Mouse (Mus musculus) ES-E14 (cell line): ENCODE measurements around the gene Arhgap24. TPM values are rescaled to one million over a fixed set of nuclear protein-coding genes. Genes with fewer than 3 reads are reported as not detected.

Source experiments
- DNase-seq: peaks from one replicate; pipeline ENCODE4 v3.0.0-alpha.2; 2013; ENCODE audit warnings: low read depth, low spot score
- H3K27ac ChIP-seq: 2 replicates; pipeline ENCODE4 v1.5.1; 2012; ENCODE audit warnings: low read depth, mild to moderate bottlenecking, low read length, moderate library complexity, mixed read lengths; ENCODE audit not compliant: poor library complexity, insufficient read depth, severe bottlenecking
- H3K36me3 ChIP-seq: 2 replicates; pipeline ENCODE4 v1.6.1; 2012; ENCODE audit warnings: mild to moderate bottlenecking, low read length, moderate library complexity, mixed read lengths; ENCODE audit not compliant: control insufficient read depth, poor library complexity, insufficient read depth, severe bottlenecking
- H3K4me1 ChIP-seq, 2 experiments: fragments of 150-350 bp in 1 of 2; sonication (generic) in 1 of 2; 2 replicates each; pipeline ENCODE4 v1.6.1; 2012; ENCODE audit warnings: low read length in 2 of 2, mild to moderate bottlenecking in 1 of 2, mixed read lengths in 1 of 2; ENCODE audit not compliant: control insufficient read depth in 2 of 2, insufficient read depth in 2 of 2, poor library complexity in 1 of 2
- H3K4me3 ChIP-seq, 2 experiments: fragments of 150-350 bp in 1 of 2; sonication (generic) in 1 of 2; 2 replicates each; pipeline ENCODE4 v1.5.1; 2012; ENCODE audit warnings: low read length in 2 of 2, low read depth in 1 of 2, mild to moderate bottlenecking in 1 of 2, mixed read lengths in 1 of 2; ENCODE audit not compliant: insufficient read depth in 1 of 2, poor library complexity in 1 of 2, severe bottlenecking in 1 of 2
- H3K9ac ChIP-seq: 2 replicates; pipeline ENCODE4 v1.6.1; 2012; ENCODE audit warnings: low read depth, mild to moderate bottlenecking, low read length, mixed read lengths; ENCODE audit not compliant: poor library complexity, insufficient read depth, severe bottlenecking
- H3K9me3 ChIP-seq: fragments of 150-350 bp; sonication (generic); 2 replicates; pipeline ENCODE4 v1.6.1; 2012; ENCODE audit warnings: low read depth, mild to moderate bottlenecking, low read length; ENCODE audit not compliant: control insufficient read depth, insufficient read depth
- CHD2 ChIP-seq: IDR thresholded peaks from 2 replicates; pipeline ENCODE4 v1.6.1; 2014; ENCODE audit warnings: mild to moderate bottlenecking, low read depth, low read length, inconsistent platforms
- HCFC1 ChIP-seq: IDR thresholded peaks from 2 replicates; pipeline ENCODE4 v1.6.1; 2012; ENCODE audit warnings: low read length, inconsistent platforms, borderline replicate concordance; ENCODE audit not compliant: insufficient read depth
- MAFK ChIP-seq: IDR thresholded peaks from 2 replicates; pipeline ENCODE4 v1.6.1; 2014; ENCODE audit warnings: mild to moderate bottlenecking, low read depth, low read length, inconsistent platforms; ENCODE audit not compliant: insufficient read depth
- ZC3H11A ChIP-seq: IDR thresholded peaks from 2 replicates; pipeline ENCODE4 v1.6.1; 2012; ENCODE audit warnings: low read depth, mild to moderate bottlenecking, inconsistent platforms, low read length, borderline replicate concordance
- ZNF384 ChIP-seq: IDR thresholded peaks from 2 replicates; pipeline ENCODE4 v1.6.1; 2012; ENCODE audit warnings: low read depth, low read length, inconsistent platforms
- in situ Hi-C, 2 experiments: fragments of 600-800 bp; cut with MboI; formaldehyde crosslinking; loops; one replicate each; pipeline ENCODE4 v1.15.1; 2025; ENCODE audit warnings: low sequenced_read_pairs in 2 of 2, inconsistent platforms in 1 of 2; ENCODE audit not compliant: unreplicated experiment in 2 of 2
- total RNA-seq: library from RNA; depleted of rRNA; stranded (reverse); fragments of 300-350 nt; gene quantifications from 2 replicates; pipeline ENCODE4 v1.2.3, GENCODE M21; 2012

Arhgap24 gene
- total RNA-seq, 1 experiment, result 0.89 TPM

DNA sequence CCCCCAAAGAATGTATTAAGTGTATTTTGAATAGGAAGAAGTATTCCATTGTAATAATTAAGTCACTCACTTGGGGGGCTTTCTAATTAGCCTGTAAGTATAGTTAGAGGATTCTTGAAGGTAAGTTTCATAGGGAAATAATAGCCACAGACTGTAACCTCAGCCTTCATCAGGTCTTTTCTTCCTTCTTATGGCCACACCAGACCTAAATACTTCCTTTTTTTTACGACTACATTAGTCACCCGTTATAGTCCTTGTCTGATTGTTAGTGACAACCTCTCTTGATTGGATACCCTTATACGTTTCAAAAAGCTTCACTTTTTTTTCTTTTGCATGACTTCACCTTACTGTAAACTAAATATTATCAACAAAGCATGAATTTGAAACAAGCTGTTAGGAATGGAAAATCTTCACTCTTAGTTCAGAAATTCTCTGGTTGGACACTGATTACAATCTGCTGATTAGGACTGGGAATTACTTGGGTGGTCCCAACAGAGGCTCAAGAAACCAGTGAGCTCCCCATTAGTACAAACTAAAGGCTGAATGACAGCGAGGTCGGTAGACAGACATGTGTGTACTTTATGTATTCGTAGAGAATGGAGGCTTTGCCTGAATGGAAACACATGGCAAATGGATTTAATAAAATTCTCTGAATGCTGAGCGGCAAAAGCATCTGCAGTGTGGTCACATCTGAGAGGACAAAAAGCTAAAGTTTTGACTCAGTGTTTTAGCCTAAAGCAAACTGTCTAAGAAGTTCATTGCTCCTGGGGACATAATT lies 158.8 kb downstream of the Arhgap24 start:
- H3K27ac ChIP-seq, result no peak overlapping the region
- in situ Hi-C loops, result no loop called here
- DNase-seq, result no peak

DNA sequence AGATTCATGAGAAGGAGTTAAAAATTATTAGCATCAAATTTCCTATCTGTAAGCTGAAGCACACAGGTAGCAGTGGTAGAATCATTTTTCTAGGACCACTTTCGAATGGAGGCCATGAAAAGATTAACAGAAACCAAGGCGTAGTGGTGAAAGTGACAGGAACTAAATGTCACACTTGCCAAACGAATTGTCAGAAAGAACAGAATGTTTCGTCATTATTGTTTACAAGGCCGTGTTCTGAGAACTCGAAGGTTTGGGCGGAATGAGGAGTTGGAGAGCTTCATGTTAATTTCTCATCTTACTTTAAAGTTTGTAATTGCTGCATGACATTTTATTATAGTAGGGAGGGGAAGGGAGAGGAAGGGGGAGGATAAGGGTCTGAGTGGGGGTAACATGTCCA lies 162.2 kb downstream of the Arhgap24 start:
- Histone ChIP-seq H3K4me3 (no peak overlapping the region), H3K27ac (no peak overlapping the region), H3K36me3 (no peaks in the 10 kb centered on the region), H3K9me3 (no peaks in the 10 kb centered on the region), H3K9ac (no peak overlapping the region), H3K4me1 (no peaks in the 10 kb centered on the region)
- TF ChIP-seq HCFC1, result no peak
- TF ChIP-seq MAFK, result no peak
- no peak for TF ChIP-seq CHD2
- no peak for TF ChIP-seq ZC3H11A
- no peak for TF ChIP-seq ZNF384
- in situ Hi-C loops, result no loop called here
- DNase-seq, result no peak

More for the DNA sequence above, 158.8 kb downstream of the Arhgap24 start:
- H3K4me3 ChIP-seq, result no peak overlapping the region
- H3K36me3 ChIP-seq, result no peaks in the 10 kb centered on the region
- no peak overlapping the region for H3K9ac ChIP-seq
- H3K9me3 ChIP-seq, result no peaks in the 10 kb centered on the region
- H3K4me1 ChIP-seq, result no peaks in the 10 kb centered on the region
- TF ChIP-seq ZC3H11A (no peak), MAFK (no peak), ZNF384 (no peak), CHD2 (no peak), HCFC1 (no peak)

DNA sequence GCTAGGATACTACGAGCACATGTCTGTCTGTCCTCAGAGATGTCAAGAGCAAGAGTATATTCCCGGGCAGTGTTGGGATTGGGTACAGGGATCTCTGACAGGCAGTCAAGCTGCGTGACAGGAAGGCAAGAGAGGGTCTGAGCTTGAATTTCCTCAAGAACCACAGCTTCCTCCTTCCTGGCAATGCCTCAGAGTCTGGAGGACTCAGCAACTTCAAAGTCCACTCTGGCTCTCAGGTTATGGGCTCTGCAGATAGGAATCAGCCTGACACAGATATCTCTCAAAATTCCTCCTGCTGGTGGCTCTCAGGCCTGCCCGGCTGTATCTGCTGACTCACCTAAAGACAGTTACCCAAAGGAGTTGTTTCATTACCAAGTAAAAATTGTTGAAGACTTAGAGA lies 162.6 kb downstream of the Arhgap24 start:
- H3K27ac ChIP-seq, result no peak overlapping the region
- no peaks in the 10 kb centered on the region for H3K4me1 ChIP-seq
- H3K9ac ChIP-seq, result no peak overlapping the region
- in situ Hi-C loops, result no loop called here
- H3K4me3 ChIP-seq, result no peak overlapping the region
- no peak for TF ChIP-seq ZNF384
- TF ChIP-seq MAFK, result no peak
- TF ChIP-seq ZC3H11A, result no peak
- TF ChIP-seq HCFC1, result no peak
- no peak for TF ChIP-seq CHD2
- no peaks in the 10 kb centered on the region for H3K9me3 ChIP-seq
- H3K36me3 ChIP-seq, result no peaks in the 10 kb centered on the region
- no peak for DNase-seq

DNA sequence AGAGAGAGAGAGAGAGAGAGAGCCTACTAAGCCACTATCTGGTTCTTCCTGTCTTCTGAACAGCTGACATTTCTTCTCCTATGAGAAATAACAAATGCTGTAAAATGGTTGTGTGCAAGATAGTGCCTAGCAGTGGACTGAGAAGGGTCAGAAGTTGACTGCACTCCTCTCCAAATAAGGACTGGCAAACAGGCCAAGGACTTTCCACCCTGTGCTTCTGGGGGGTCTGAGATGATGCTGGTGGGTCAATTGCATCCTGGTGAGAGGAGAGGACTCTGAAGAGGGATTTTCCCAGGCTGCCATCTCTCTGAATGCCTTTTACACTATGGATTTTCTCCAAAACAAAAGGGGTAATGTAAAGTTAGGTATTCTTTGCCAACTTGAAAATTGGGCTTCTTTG lies 177.9 kb downstream of the Arhgap24 start:
- no peak for DNase-seq
- Histone ChIP-seq H3K4me1 (no peaks in the 10 kb centered on the region), H3K27ac (no peak overlapping the region), H3K9ac (no peak overlapping the region), H3K4me3 (no peak overlapping the region), H3K36me3 (no peaks in the 10 kb centered on the region), H3K9me3 (no peaks in the 10 kb centered on the region)
- in situ Hi-C loops, result no loop called here
- no peak for TF ChIP-seq MAFK

DNA sequence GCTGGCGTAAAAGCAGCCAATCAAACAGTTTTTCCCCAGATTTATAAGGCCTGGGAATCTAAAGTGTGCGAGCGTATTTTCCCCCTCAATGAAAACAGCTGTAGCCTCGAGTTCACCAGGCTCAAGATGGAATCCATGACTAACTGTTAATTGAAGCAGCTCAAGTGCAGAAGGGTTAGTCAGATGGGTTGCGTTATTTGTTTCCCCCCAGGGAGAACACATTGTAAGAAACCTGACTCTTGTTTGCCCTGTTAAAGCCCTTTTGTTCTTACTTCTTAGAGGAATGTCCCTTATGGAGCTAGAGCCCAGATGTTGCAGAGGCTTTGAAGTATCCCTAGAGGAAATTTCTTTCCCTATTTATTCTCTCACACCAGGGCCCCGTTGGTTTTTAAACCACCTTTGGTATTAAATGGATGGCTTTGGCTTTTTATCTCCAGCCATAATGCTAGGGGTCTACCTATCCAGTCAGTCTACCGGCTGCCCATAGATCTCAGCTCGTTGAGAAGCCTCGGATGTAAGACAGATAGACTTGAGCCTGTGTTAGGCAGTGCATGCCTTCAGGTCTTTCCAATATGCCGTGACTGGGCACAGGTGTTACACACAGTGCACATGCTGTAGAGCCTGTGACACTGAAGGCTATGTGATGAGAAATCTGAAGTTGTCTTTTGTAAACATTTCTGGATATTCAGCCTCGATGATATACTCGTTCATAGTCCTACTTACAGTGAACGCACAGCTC lies 184.0 kb downstream of the Arhgap24 start:
- Histone ChIP-seq H3K36me3 (no peaks in the 10 kb centered on the region), H3K27ac (no peak overlapping the region), H3K9ac (no peak overlapping the region), H3K4me3 (no peak overlapping the region), H3K4me1 (no peaks in the 10 kb centered on the region), H3K9me3 (no peaks in the 10 kb centered on the region)
- DNase-seq, result no peak
- in situ Hi-C loops, result no loop called here
- TF ChIP-seq HCFC1 (no peak), MAFK (no peak)
